Mouse (Mus musculus) forebrain, embryonic 10.5 days (tissue): ENCODE data around the gene Eloa. TPM values are rescaled to one million over a fixed set of nuclear protein-coding genes. Genes with fewer than 3 reads are reported as not detected.
A peak's percentile ranks its signal among the peaks of the same experiment; 100 is the strongest.

Experiments used
- DNase-seq: peaks from one replicate; pipeline ENCODE4 v3.0.0-alpha.2; 2017; ENCODE audit warnings: low spot score; ENCODE audit errors: extremely low spot score
- H3K27ac ChIP-seq: fragments of 300-500 bp; sonication (generic); 2 replicates; pipeline ENCODE4 v1.5.1; 2016; ENCODE audit warnings: mild to moderate bottlenecking
- H3K27me3 ChIP-seq: fragments of 300-500 bp; sonication (generic); 2 replicates; pipeline ENCODE4 v1.6.1; 2016; ENCODE audit warnings: mild to moderate bottlenecking; ENCODE audit not compliant: poor library complexity, severe bottlenecking
- H3K36me3 ChIP-seq: fragments of 300-500 bp; sonication (generic); replicated peaks from 2 replicates; pipeline ENCODE4 v1.6.1; 2016; ENCODE audit warnings: mild to moderate bottlenecking, moderate library complexity
- H3K4me1 ChIP-seq: fragments of 300-500 bp; sonication (generic); 2 replicates; pipeline ENCODE4 v1.6.1; 2016
- H3K4me3 ChIP-seq: fragments of 300-500 bp; sonication (generic); 2 replicates; pipeline ENCODE4 v1.5.1; 2016; ENCODE audit warnings: mild to moderate bottlenecking, moderate library complexity
- H3K9me3 ChIP-seq: fragments of 300-500 bp; sonication (generic); 2 replicates; pipeline ENCODE4 v1.6.1; 2016; ENCODE audit warnings: mild to moderate bottlenecking, moderate library complexity
- WGBS: fragments of 180-500 bp; shearing (Covaris S2); methylation state at CpG from one replicate; pipeline ENCODE4 v1.1.7; 2016; 5-methylcytosine and 5-hydroxymethylcytosine counted together
- polyA plus RNA-seq: library from polyadenylated mRNA; unstranded; fragments of >200 nt; fragmentation: Nextera tagmentation; extraction: Ambion mirVana; gene quantifications from 2 replicates; pipeline ENCODE4 v1.2.1, GENCODE M21; 2016

Eloa gene
- polyA plus RNA-seq, 1 experiment from 2014 or later, result 35.2 TPM

DNA sequence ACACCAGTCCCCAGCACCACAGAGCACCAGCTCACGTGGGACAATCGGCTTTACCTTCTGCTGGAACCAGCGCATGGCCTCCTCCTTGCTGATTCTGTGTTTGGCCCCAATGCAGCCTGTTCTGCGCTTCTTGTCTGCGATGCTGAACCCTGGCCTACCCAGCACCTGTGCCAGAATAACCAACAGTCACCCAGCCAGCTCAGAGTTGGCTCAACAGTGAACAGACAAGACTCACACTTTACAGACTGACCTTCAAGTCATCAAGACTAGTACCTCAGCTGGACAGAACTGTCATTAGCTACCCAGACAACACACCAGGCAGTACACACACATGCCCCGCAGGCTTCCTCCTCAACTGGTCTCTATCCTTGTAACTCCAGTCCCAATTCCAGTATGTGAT is 28.7 kb upstream of the Eloa start:
- Histone ChIP-seq H3K36me3 (peaks cover 72% of the 10 kb centered on the region), H3K27me3 (no peaks in the 10 kb centered on the region)

DNA sequence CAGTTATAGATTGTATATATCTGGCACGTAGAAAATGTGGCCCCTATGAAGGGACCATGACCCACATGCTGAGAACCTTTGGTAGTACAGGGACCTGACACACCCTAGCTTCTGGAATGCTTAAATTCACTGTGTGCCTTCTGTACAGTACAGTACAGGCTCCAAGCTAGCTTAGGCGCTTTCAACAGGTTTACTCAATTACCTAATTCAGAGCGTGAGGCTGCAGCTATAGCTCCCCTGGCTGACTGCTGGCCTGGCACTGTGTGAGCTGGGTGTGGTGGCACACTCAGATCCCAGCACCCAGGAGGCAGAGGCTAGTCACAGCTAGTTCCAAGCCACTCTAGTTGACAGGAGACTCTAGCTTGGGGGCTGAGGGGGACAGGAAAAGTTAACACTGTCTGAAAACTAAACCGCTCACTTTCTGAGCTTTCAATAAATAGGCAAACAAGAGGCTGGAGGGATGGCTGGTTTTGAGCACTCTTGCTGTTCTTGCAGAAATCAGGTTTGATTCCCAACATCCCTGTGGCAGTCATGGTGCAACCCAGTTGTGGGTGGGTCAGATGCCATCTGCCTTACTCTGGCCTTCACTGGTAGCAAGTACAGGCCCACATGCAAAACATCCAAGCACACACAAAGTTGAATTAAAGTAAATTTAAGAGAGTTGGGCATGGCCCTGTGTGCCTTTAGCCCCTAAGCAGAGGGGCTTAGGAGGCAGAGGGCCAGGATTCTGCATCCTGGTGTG is 26.9 kb upstream of the Eloa start:
- H3K4me1 ChIP-seq, result peaks cover 33% of the 10 kb centered on the region
- H3K4me3 ChIP-seq, result no peak overlapping the region
- H3K36me3 ChIP-seq, result peaks cover 90% of the 10 kb centered on the region
- no peaks in the 10 kb centered on the region for H3K9me3 ChIP-seq
- 75% methylated on average over 4 of the region's 4 CpGs for WGBS
- DNase-seq, result no peak
- H3K27ac ChIP-seq, result no peak overlapping the region
- no peaks in the 10 kb centered on the region for H3K27me3 ChIP-seq

More for the DNA sequence above, 28.7 kb upstream of the Eloa start:
- Histone ChIP-seq H3K9me3 (no peaks in the 10 kb centered on the region), H3K27ac (no peak overlapping the region), H3K4me3 (peak overlapping the region; percentile 96; the same call in 1 of the 2 replicates), H3K4me1 (peaks cover 33% of the 10 kb centered on the region)
- WGBS, result 95% methylated on average over 6 of the region's 6 CpGs
- no peak for DNase-seq

GRCm38 (mm10) chr4:136047626-136048025 is 26.1 kb upstream of the Eloa start:
- H3K36me3 ChIP-seq, result peaks cover 91% of the 10 kb centered on the region
- WGBS, result 71% methylated on average over 4 of the region's 4 CpGs

GRCm38 (mm10) chr4:136046888-136047287 is 25.3 kb upstream of the Eloa start:
- Histone ChIP-seq H3K36me3 (peaks cover 86% of the 10 kb centered on the region), H3K4me1 (peaks cover 29% of the 10 kb centered on the region), H3K4me3 (no peak overlapping the region), H3K27me3 (no peaks in the 10 kb centered on the region), H3K27ac (no peak overlapping the region), H3K9me3 (no peaks in the 10 kb centered on the region)
- DNase-seq, result no peak
- WGBS, result 83% methylated on average over 6 of the region's 6 CpGs

More at GRCm38 (mm10) chr4:136047626-136048025, 26.1 kb upstream of the Eloa start:
- no peak overlapping the region for H3K4me3 ChIP-seq
- no peak overlapping the region for H3K27ac ChIP-seq
- no peaks in the 10 kb centered on the region for H3K9me3 ChIP-seq
- H3K27me3 ChIP-seq, result no peaks in the 10 kb centered on the region
- peaks cover 33% of the 10 kb centered on the region for H3K4me1 ChIP-seq
- DNase-seq, result no peak

GRCm38 (mm10) chr4:136045091-136045490 is 23.5 kb upstream of the Eloa start:
- Histone ChIP-seq H3K36me3 (peaks cover 68% of the 10 kb centered on the region), H3K4me1 (peaks cover 11% of the 10 kb centered on the region), H3K27me3 (no peaks in the 10 kb centered on the region), H3K4me3 (no peak overlapping the region), H3K9me3 (no peaks in the 10 kb centered on the region), H3K27ac (no peak overlapping the region)
- 92% methylated on average over 5 of the region's 5 CpGs for WGBS
- no peak for DNase-seq

- Histone ChIP-seq H3K9me3 (no peaks in the 10 kb centered on the region), H3K27ac (no peak overlapping the region), H3K36me3 (peaks cover 56% of the 10 kb centered on the region), H3K27me3 (no peaks in the 10 kb centered on the region), H3K4me1 (peaks cover 3% of the 10 kb centered on the region; the same call in 1 of the 2 replicates), H3K4me3 (no peak overlapping the region)
- 87% methylated on average over 6 of the region's 6 CpGs for WGBS
- no peak for DNase-seq
Observed at GRCm38 (mm10) chr4:136043784-136044400, 22.3 kb upstream of the Eloa start.

GRCm38 (mm10) chr4:136035078-136035477 is 13.5 kb upstream of the Eloa start:
- DNase-seq, result no peak
- H3K36me3 ChIP-seq, result no peaks in the 10 kb centered on the region
- H3K27me3 ChIP-seq, result no peaks in the 10 kb centered on the region
- 81% methylated on average over 4 of the region's 4 CpGs for WGBS
- no peak overlapping the region for H3K27ac ChIP-seq
- peaks cover 24% of the 10 kb centered on the region for H3K4me1 ChIP-seq
- H3K4me3 ChIP-seq, result no peak overlapping the region
- H3K9me3 ChIP-seq, result peaks cover 3% of the 10 kb centered on the region; the same call in 1 of the 2 replicates

- Histone ChIP-seq H3K27me3 (no peaks in the 10 kb centered on the region), H3K4me1 (peaks cover 35% of the 10 kb centered on the region), H3K36me3 (no peaks in the 10 kb centered on the region), H3K9me3 (peaks cover 3% of the 10 kb centered on the region; the same call in 1 of the 2 replicates), H3K27ac (no peak overlapping the region), H3K4me3 (no peak overlapping the region)
- no peak for DNase-seq
- 94% methylated on average over 1 of the region's 1 CpGs for WGBS
Observed at GRCm38 (mm10) chr4:136033231-136033630, 11.7 kb upstream of the Eloa start.

GRCm38 (mm10) chr4:136030968-136031909 is 9.7 kb upstream of the Eloa start:
- Histone ChIP-seq H3K4me1 (peaks cover 41% of the 10 kb centered on the region), H3K36me3 (no peaks in the 10 kb centered on the region), H3K4me3 (peak overlapping the region; percentile 27), H3K9me3 (peaks cover 3% of the 10 kb centered on the region; the same call in 1 of the 2 replicates), H3K27ac (peak overlapping the region; percentile 76), H3K27me3 (no peaks in the 10 kb centered on the region)
- 6% methylated on average over 8 of the region's 8 CpGs for WGBS
- peak; percentile 53 for DNase-seq

GRCm38 (mm10) chr4:136028689-136029088 is 7.1 kb upstream of the Eloa start:
- Histone ChIP-seq H3K27me3 (no peaks in the 10 kb centered on the region), H3K4me3 (no peak overlapping the region), H3K9me3 (no peaks in the 10 kb centered on the region; the same call in 1 of the 2 replicates), H3K36me3 (no peaks in the 10 kb centered on the region), H3K27ac (peak overlapping the region; percentile 53), H3K4me1 (peaks cover 41% of the 10 kb centered on the region)
- WGBS, result 89% methylated on average over 5 of the region's 5 CpGs
- DNase-seq, result no peak

DNA sequence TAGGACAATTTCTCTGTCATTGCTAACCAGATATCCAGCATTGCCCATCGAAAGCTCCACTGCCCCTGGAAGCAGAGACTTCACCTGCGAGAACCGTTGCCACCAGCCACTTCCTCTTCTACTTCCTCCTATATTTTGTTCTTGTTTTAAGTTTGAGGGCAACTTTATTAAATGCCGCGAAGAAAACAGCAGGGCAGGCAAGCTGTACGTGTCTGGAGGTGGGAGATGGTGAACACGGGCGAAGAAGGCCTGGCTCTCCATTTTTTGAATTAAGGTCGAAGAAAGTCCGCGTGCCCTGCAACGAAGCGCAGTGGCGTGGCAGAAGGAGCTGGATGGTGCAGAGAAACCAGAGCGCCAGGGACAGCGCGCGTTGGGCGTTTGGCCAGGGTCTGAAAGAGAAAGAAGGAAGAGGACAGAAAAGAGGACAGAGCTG is 6.6 kb upstream of the Eloa start:
- 93% methylated on average over 19 of the region's 19 CpGs for WGBS
- Histone ChIP-seq H3K4me1 (peaks cover 41% of the 10 kb centered on the region), H3K27ac (peak overlapping the region; percentile 53), H3K4me3 (no peak overlapping the region), H3K9me3 (no peaks in the 10 kb centered on the region), H3K36me3 (no peaks in the 10 kb centered on the region), H3K27me3 (no peaks in the 10 kb centered on the region)
- DNase-seq, result no peak

GRCm38 (mm10) chr4:136027416-136028131 is 6.0 kb upstream of the Eloa start:
- no peaks in the 10 kb centered on the region for H3K36me3 ChIP-seq
- H3K27ac ChIP-seq, result peak overlapping the region; percentile 53
- no peak overlapping the region for H3K4me3 ChIP-seq
- no peaks in the 10 kb centered on the region for H3K27me3 ChIP-seq
- peaks cover 41% of the 10 kb centered on the region for H3K4me1 ChIP-seq
- no peaks in the 10 kb centered on the region for H3K9me3 ChIP-seq
- WGBS, result 81% methylated on average over 8 of the region's 8 CpGs
- no peak for DNase-seq
